Mouse (Mus musculus) liver, adult 2 months (tissue): Measurements from ENCODE around the gene Oas3. TPM values are rescaled to one million over a fixed set of nuclear protein-coding genes. Genes with fewer than 3 reads are reported as not detected.
A peak's percentile ranks its signal among the peaks of the same experiment; 100 is the strongest.

Experiments used
- DNase-seq: peaks from one replicate; pipeline ENCODE4 v3.0.0-alpha.2; 2011; ENCODE audit warnings: low read depth, low spot score; ENCODE audit errors: extremely low read depth
- H3K27ac ChIP-seq: fragments of 200-500 bp; replicated peaks from 2 replicates; pipeline ENCODE4 v1.5.1; 2012; ENCODE audit warnings: low read depth, mild to moderate bottlenecking, control low read depth, inconsistent platforms, low read length; ENCODE audit not compliant: insufficient read depth
- H3K27me3 ChIP-seq: fragments of 200-500 bp; 2 replicates; pipeline ENCODE4 v1.6.1; 2012; ENCODE audit warnings: mild to moderate bottlenecking, moderate library complexity, low read length, inconsistent platforms; ENCODE audit not compliant: control insufficient read depth, insufficient read depth
- H3K36me3 ChIP-seq: fragments of 200-500 bp; 2 replicates; pipeline ENCODE4 v1.6.1; 2012; ENCODE audit warnings: low read length, inconsistent platforms; ENCODE audit not compliant: control insufficient read depth, insufficient read depth
- H3K4me1 ChIP-seq: fragments of 200-500 bp; 2 replicates; pipeline ENCODE4 v1.6.1; 2011; ENCODE audit warnings: low read length; ENCODE audit not compliant: control insufficient read depth, insufficient read depth
- H3K4me3 ChIP-seq: fragments of 200-500 bp; 2 replicates; pipeline ENCODE4 v1.5.1; 2011; ENCODE audit warnings: low read depth, mild to moderate bottlenecking, control low read depth, low read length, moderate library complexity; ENCODE audit not compliant: insufficient read depth
- H3K79me2 ChIP-seq: fragments of 200-500 bp; 2 replicates; pipeline ENCODE4 v1.6.1; 2012; ENCODE audit warnings: inconsistent platforms, mild to moderate bottlenecking, low read length, moderate library complexity; ENCODE audit not compliant: control insufficient read depth, insufficient read depth
- H3K9ac ChIP-seq: fragments of 200-500 bp; 2 replicates; pipeline ENCODE4 v1.6.1; 2012; ENCODE audit warnings: low read depth, mild to moderate bottlenecking, control low read depth, inconsistent platforms, low read length
- CTCF ChIP-seq: fragments of 200-500 bp; IDR thresholded peaks from 2 replicates; pipeline ENCODE4 v1.5.1; 2011; ENCODE audit warnings: low read depth, low read length, control low read depth
- POLR2A ChIP-seq: fragments of 200-500 bp; IDR thresholded peaks from 2 replicates; pipeline ENCODE4 v1.6.1; 2011; ENCODE audit warnings: low read length, control low read depth; ENCODE audit not compliant: insufficient read depth; ENCODE audit errors: extremely low read depth
- WGBS: fragments of 180-500 bp; shearing (Covaris S2); methylation state at CpG from one replicate; pipeline ENCODE4 v1.1.7; 2018; 5-methylcytosine and 5-hydroxymethylcytosine counted together
- polyA plus RNA-seq: library from polyadenylated mRNA; depleted of rRNA; stranded (reverse); fragments of >200 nt; gene quantifications from 2 replicates; pipeline ENCODE4 v1.2.3, GENCODE M21; 2012
- total RNA-seq: library from RNA; depleted of rRNA; stranded (reverse); fragments of >200 nt; gene quantifications from 2 replicates; pipeline ENCODE4 v1.2.3, GENCODE M21; 2014

Gene Oas3
- total and polyA plus RNA-seq, 2 experiments = 1.4 to 1.7 TPM

GRCm38 (mm10) chr5:120752786-120753185 is 24.7 kb downstream of the Oas3 start:
- no peak for TF ChIP-seq POLR2A
- TF ChIP-seq CTCF = no peak
- WGBS = 75% methylated on average over 3 of the region's 3 CpGs
- Histone ChIP-seq H3K36me3 (no peaks in the 10 kb centered on the region), H3K4me3 (no peak overlapping the region), H3K9ac (no peak overlapping the region), H3K27ac (no peak overlapping the region), H3K79me2 (no peaks in the 10 kb centered on the region), H3K27me3 (no peaks in the 10 kb centered on the region), H3K4me1 (no peaks in the 10 kb centered on the region)
- DNase-seq = no peak

- TF ChIP-seq CTCF = no peak
- TF ChIP-seq POLR2A = no peak
- Histone ChIP-seq H3K27ac (no peak overlapping the region), H3K4me3 (no peak overlapping the region), H3K27me3 (no peaks in the 10 kb centered on the region), H3K9ac (no peak overlapping the region), H3K79me2 (no peaks in the 10 kb centered on the region), H3K36me3 (no peaks in the 10 kb centered on the region), H3K4me1 (no peaks in the 10 kb centered on the region)
- 73% methylated on average over 3 of the region's 3 CpGs for WGBS
- no peak for DNase-seq
Observed at GRCm38 (mm10) chr5:120751206-120751605, 26.3 kb downstream of the Oas3 start.

DNA sequence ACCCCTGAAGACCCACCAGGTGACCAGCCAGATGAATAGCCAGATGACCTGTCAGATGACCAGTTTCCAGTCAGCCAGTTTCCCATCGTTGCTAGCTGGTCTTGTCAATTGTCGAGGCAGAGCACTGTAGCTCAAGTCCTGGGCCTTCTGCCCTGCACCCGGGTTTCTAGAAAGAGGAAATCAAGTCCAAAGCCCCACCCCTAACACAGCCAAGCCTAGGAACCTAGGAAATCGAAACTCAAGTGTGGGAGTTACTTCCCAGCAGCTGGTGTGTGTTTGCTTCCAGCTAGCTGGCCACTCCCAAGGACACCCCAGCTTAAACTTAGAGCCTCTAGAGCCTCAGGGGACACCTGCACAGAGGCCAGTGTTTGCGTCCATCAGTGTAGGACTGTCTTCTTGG is 27.8 kb downstream of the Oas3 start, which contains the start of gene Oas2:
Gene Oas2, minus strand, starts transcription at position 166 of the 400 bp plus-strand sequence.
- no peaks in the 10 kb centered on the region for H3K79me2 ChIP-seq
- H3K4me1 ChIP-seq = no peaks in the 10 kb centered on the region
- H3K4me3 ChIP-seq = peak within 1 kb of the TSS; percentile 37
- WGBS = 50% methylated on average over 5 of the region's 5 CpGs
- peak within 1 kb of the TSS; percentile 16; the same call in 1 of the 2 replicates for H3K27ac ChIP-seq
- no peaks in the 10 kb centered on the region for H3K27me3 ChIP-seq
- no peak for TF ChIP-seq CTCF
- no peak for TF ChIP-seq POLR2A
- no peaks in the 10 kb centered on the region for H3K36me3 ChIP-seq
- peak; percentile 31 for DNase-seq
- peak within 1 kb of the TSS; percentile 61 for H3K9ac ChIP-seq

DNA sequence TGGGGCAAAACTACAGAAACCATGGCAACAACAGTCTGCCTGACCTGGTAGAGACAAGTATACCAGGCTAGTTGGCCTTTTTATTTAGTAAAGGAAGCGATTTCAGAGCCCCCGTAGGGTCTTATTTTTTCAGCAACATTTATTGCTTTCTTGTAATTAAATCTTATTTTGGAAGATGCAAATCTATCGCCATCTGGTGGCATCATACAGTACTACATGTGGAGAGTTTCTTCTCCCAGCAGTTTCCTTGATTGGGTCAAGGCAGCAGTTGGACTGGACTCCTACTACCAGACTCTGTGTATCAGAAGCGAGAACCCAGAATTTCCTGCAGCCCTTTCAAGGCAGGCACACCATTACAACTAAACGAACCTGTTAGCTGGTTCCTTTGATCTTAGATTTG is 31.0 kb downstream of the Oas3 start:
- Histone ChIP-seq H3K4me3 (no peak overlapping the region), H3K27ac (no peak overlapping the region), H3K27me3 (no peaks in the 10 kb centered on the region), H3K4me1 (no peaks in the 10 kb centered on the region), H3K36me3 (no peaks in the 10 kb centered on the region), H3K9ac (no peak overlapping the region), H3K79me2 (no peaks in the 10 kb centered on the region)
- TF ChIP-seq POLR2A = no peak
- no peak for TF ChIP-seq CTCF
- peak; percentile 40 for DNase-seq
- 6% methylated on average over 5 of the region's 5 CpGs for WGBS

DNA sequence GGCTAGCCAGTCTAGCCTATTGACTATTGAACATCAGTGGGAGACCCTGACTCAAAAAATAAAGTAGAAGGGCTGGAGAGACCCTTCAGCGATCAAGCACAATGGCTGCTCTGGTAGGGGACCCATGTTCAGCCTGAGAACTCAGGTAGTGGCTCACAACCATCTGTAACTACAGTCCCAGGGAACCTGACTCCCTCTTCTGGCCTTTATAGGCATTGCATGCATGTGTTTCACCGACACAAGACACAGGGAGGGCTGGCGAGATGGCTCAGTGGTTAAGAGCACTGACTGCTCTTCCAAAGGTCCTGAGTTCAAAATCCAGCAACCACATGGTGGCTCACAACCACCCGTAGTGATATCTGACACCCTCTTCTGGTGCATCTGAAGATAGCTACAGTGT is 35.3 kb downstream of the Oas3 start:
- Histone ChIP-seq H3K27ac (no peak overlapping the region), H3K4me3 (no peak overlapping the region), H3K4me1 (no peaks in the 10 kb centered on the region), H3K27me3 (no peaks in the 10 kb centered on the region), H3K79me2 (no peaks in the 10 kb centered on the region), H3K36me3 (no peaks in the 10 kb centered on the region), H3K9ac (no peak overlapping the region)
- WGBS = 34% methylated on average over 4 of the region's 4 CpGs
- DNase-seq = peak; percentile 7
- TF ChIP-seq POLR2A = no peak
- peak; percentile 46; the same call in 1 of the 2 replicates for TF ChIP-seq CTCF

DNA sequence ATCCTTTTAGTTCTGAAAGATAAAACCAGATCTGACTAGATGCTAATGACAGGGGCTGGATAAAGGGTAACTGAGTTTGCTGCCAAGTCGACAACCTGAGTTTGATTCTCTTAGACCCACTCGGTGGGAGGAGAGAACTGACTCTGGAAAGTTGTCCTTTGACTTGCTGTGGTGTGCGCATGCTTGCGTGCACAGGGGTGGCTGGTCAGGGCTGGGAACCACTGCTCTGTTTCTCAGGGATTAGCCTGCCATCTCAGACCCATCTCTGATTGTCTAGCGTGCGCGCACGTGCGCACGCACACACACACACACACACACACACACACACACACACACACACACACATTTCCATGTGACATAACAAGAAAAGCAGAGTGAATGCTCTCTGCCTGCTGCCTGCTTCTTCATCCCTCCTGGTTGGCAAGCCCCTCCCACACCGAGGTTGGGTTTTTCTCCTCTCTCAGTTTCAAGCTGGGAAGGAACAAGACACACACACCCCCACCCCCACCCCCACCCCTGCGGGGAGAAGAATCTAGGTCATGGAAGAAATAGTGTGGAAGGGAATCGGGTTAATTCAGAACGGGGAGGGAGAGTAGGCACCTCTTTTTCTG is 43.0 kb downstream of the Oas3 start:
- Histone ChIP-seq H3K4me1 (no peaks in the 10 kb centered on the region), H3K27ac (no peak overlapping the region), H3K4me3 (no peak overlapping the region), H3K27me3 (0 out of 2 replicates have a peak, but pooled peaks cover under 1% of the 10 kb centered on the region), H3K79me2 (no peaks in the 10 kb centered on the region), H3K36me3 (no peaks in the 10 kb centered on the region), H3K9ac (no peak overlapping the region)
- WGBS = 65% methylated on average over 14 of the region's 14 CpGs
- TF ChIP-seq POLR2A = no peak
- TF ChIP-seq CTCF = no peak
- DNase-seq = no peak
